Mouse (Mus musculus): ENCODE measurements around the gene Runx3. TPM values are rescaled to one million over a fixed set of nuclear protein-coding genes. Genes with fewer than 3 reads are reported as not detected.

Runx3 gene
- polyA plus RNA-seq, 1 experiment from 2014 or later, result not detected

Other genes starting within 250 kb of the Runx3 start
- gene Tmem50a, start 205.6 kb upstream of the Runx3 start, polyA plus RNA-seq (2015; fragmentation: Nextera tagmentation; extraction: Ambion mirVana), result 214 and 227 TPM in 2 replicates
- gene Rsrp1, start 197.1 kb upstream of the Runx3 start, polyA plus RNA-seq (2015; fragmentation: Nextera tagmentation; extraction: Ambion mirVana), result 453 and 454 TPM in 2 replicates
- 53.8 and 58.2 TPM in 2 replicates for gene Syf2, start 189.8 kb upstream of the Runx3 start, polyA plus RNA-seq (2015; fragmentation: Nextera tagmentation; extraction: Ambion mirVana)
- gene Clic4, start 152.2 kb downstream of the Runx3 start, polyA plus RNA-seq (2015; fragmentation: Nextera tagmentation; extraction: Ambion mirVana), result 56.1 and 71.0 TPM in 2 replicates
- gene Srrm1, start 232.7 kb downstream of the Runx3 start, polyA plus RNA-seq (2015; fragmentation: Nextera tagmentation; extraction: Ambion mirVana), result 151 and 163 TPM in 2 replicates

Measured in hindbrain, embryonic 16.5 days (tissue).